Mouse (Mus musculus) erythroblast, embryonic 14.5 days (primary cell): ENCODE measurements around the gene Tmprss3.

Experiments
- GATA1 ChIP-seq: IDR thresholded peaks from 2 replicates; pipeline ENCODE4 v1.6.1; 2012; ENCODE audit warnings: low read length, inconsistent platforms, mixed read lengths
- TAL1 ChIP-seq: IDR thresholded peaks from 3 replicates; pipeline ENCODE4 v1.6.1; 2012; ENCODE audit warnings: low read length, inconsistent platforms, mixed read lengths

- TF ChIP-seq GATA1, result no peak
- no peak for TF ChIP-seq TAL1
Observed at GRCm38 (mm10) chr17:31242764-31243163, 44.0 kb upstream of the Tmprss3 start.
